Mouse (Mus musculus) sigmoid colon, adult 10 weeks (tissue): ENCODE data around the gene C1qtnf3. TPM values are rescaled to one million over a fixed set of nuclear protein-coding genes. Genes with fewer than 3 reads are reported as not detected.

ENCODE experiments used
- polyA plus RNA-seq: library from polyadenylated mRNA; stranded (reverse); fragments of 350-450 nt; fragmentation: Illumina TruSeq; extraction: RNeasy Lipid Tissue Mini Kit (QIAGEN cat#74804); gene quantifications from one replicate; pipeline ENCODE4 v1.2.3, GENCODE M21; 2014; ENCODE audit warnings: low read depth, low replicate concordance

Gene C1qtnf3
- 83.2 TPM for polyA plus RNA-seq

GRCm38 (mm10) chr15:10951951-10952759, at the start of gene C1qtnf3:
TSS of gene C1qtnf3 (plus strand) at chr15:10952332.

GRCm38 (mm10) chr15:10981377-10982063, 29.4 kb downstream of the C1qtnf3 start, which contains the start of gene Amacr:
TSS of gene Amacr (plus strand) at chr15:10981756.

GRCm38 (mm10) chr15:11000421-11000820, 48.3 kb downstream of the C1qtnf3 start, which contains the start of gene Slc45a2:
TSS of gene Slc45a2 (plus strand) at chr15:11000721.

Other genes starting within 250 kb of the C1qtnf3 start
- gene Rai14, start 237.7 kb upstream of the C1qtnf3 start, polyA plus RNA-seq: 25.2 TPM
- 4.4 TPM for gene Amacr, start 29.4 kb downstream of the C1qtnf3 start, polyA plus RNA-seq
- gene Slc45a2, start 48.4 kb downstream of the C1qtnf3 start, polyA plus RNA-seq: not detected
- gene Rxfp3, start 85.7 kb downstream of the C1qtnf3 start, polyA plus RNA-seq: not detected
- gene Adamts12, start 112.5 kb downstream of the C1qtnf3 start, polyA plus RNA-seq: 2.3 TPM